Mouse (Mus musculus): ENCODE results near the gene Mavs. TPM values are rescaled to one million over a fixed set of nuclear protein-coding genes. Genes with fewer than 3 reads are reported as not detected.

Gene Mavs
- polyA plus RNA-seq, 1 experiment = 23.1 TPM

DNA sequence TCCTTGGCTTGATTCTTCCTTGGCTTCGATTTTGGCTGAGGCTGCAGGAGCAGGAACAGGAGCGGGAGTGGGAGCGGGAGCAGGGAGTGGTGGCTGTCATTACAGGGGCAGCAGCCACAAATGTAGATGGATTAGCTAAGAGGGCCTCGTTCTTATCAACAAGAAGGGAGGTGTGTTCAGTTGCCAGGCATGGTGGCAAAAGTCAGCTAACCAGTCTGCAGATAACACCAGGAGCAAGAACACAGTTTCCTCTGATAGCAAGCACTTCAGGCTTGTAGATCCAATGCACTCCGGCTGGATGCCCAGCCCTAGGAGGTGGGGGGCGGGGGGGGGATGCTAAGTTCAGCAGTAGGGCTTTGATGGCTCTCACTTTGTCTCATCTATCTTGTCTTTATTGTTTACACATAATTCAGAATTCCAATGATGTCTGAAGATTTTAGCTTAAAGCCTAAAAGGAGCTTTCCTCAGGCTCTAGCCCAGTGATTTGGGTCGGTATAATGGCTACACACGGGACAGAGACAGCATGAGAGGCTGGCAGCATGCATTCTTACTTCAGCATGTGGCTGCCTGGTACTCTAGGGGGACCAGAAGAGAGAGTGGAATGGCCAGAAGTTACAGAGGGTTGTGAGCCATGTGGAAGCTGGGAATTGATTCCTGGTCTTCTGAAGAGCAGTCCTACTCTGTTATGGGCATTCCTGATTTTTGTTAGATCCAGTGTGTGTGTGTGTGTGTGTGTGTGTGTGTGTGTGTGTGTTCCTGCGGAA is 26.9 kb downstream of the Mavs start:
- no peak overlapping the region for H3K4me3 ChIP-seq (ENCODE audit: insufficient read depth, low read length)
- H3K4me1 ChIP-seq (ENCODE audit: control insufficient read depth, insufficient read depth, low read length) = peaks cover 3% of the 10 kb centered on the region; the same call in 1 of the 2 replicates
- no peak for TF ChIP-seq POLR2A (IDR thresholded peaks at IDR 0.05; ENCODE audit: low read depth, low read length)
- no peak overlapping the region for H3K27ac ChIP-seq (ENCODE audit: insufficient read depth, low read length)

DNA sequence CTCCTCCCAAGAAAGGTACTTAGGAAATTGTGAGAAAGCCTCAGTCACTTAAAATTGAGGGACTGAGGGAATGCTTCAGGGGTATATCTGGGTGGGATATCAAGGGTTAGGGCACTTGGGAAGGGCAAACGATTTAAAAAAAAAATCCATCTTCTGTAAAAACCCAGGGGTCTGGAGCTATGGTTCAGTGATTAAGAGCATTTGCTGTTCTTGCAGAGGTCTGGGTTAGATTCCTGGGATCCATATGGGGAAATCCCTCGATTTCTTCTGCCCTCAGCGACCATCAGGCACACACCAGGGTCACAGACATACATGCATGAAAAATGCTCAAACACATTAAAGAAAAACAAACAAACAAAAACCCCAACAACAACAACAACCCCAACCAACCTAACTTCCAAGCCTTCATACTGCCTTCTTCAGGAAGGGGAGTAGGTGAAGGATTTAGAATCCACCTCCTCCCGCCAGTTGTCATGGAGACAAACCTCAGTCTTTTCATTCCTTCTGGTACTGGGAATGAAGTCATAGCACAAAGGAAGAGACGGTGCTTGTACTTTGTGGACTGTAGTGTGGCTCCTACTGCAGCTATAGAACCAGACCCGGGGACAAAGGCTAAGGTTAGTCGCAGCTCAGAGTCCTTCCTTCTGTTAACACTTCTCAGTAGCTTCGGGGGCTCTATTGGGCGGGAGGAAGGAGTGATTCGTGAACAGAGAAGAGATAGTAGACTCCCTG is 27.8 kb downstream of the Mavs start:
- H3K4me3 ChIP-seq (ENCODE audit: insufficient read depth, low read length) = peak overlapping the region; percentile 69
- peak overlapping the region; percentile 91 for H3K27ac ChIP-seq (ENCODE audit: insufficient read depth, low read length)
- peaks cover 3% of the 10 kb centered on the region; the same call in 1 of the 2 replicates for H3K4me1 ChIP-seq (ENCODE audit: control insufficient read depth, insufficient read depth, low read length)
- TF ChIP-seq POLR2A (IDR thresholded peaks at IDR 0.05; ENCODE audit: low read depth, low read length) (no peak), CTCF (IDR thresholded peaks at IDR 0.05; ENCODE audit: borderline replicate concordance, insufficient read depth, low read length) (no peak)

DNA sequence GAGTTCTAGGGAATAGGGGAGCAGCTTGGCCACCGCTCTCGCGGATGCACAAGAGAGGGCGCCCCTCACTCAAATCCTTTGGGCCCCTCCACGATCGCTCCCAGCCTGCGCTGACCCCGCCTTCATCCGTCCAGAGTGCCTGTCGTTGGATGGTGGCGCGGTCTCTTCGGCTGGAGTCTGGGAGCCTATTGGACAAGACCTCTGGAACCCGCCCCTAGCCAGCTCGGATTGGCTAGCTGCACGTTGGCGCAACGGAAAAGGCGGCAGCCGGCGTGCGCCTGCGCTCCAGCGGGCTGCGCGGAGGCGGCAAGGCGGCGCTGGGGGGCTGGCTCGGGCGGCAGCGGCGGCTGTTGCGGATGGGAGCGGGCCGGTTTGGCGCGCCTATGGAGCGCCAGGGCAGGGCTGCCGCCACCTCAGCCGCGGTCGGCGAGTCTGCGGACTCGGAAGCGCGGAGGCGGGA is 28.4 kb downstream of the Mavs start, which contains the start of gene Pank2:
Gene Pank2 (plus strand): TSS at position 283 of the 460 bp plus-strand sequence.
- Histone ChIP-seq H3K27ac (ENCODE audit: insufficient read depth, low read length) (peak within 1 kb of the TSS; percentile 94), H3K4me1 (ENCODE audit: control insufficient read depth, insufficient read depth, low read length) (peaks cover 3% of the 10 kb centered on the region; the same call in 1 of the 2 replicates), H3K4me3 (ENCODE audit: insufficient read depth, low read length) (peak within 1 kb of the TSS; percentile 81)
- peak; percentile 64 for TF ChIP-seq POLR2A (IDR thresholded peaks at IDR 0.05; ENCODE audit: low read depth, low read length)
- TF ChIP-seq CTCF (IDR thresholded peaks at IDR 0.05; ENCODE audit: borderline replicate concordance, insufficient read depth, low read length) = no peak

DNA sequence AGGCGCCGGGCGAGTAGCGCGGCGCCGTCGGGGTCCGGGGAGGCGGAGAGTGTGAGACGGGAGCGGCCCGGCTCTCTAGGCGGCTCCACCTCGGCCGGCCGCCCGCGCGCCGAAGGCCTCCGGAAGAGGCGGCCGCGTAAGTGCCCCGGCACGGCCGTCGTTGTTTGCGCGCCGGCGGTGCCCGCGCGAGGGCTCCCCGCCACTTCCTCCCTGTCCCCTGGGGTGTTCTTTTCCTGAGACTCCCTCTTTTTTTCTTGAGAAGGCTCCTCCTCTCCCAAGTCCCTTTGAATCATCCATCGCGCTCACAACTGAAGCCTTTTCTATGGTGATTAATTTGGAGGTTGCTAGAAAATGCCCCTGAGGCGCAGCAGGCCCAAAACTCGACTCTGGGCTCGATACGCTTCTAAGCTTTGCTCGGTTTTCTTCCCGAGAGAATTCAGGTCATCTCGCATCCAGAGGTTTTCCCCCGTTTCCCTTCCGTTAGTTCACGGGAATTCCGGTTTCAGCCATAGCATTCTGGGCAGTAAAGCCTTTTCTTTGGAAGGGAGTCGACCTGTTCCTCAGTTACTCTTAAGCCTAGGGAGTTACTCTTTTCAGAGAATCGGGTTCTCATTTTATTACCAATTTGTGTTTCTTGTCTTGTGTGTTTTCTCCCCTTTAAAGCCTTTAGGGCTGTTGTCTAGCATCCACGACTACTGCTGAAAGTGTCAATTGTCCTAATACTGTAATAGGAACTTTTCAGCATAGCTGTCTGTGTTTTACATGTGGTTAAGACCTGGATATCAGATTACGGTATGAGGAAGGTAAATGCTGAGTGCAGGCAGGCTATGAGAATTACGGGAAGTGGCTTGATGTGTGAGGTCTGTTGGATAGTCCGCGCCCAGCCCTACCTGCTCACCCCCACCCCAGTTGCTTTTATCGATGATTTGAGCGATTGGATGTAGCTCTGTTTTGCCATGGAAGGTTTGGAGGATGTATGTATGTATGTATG is 29.1 kb downstream of the Mavs start:
- H3K4me3 ChIP-seq (ENCODE audit: insufficient read depth, low read length) = peak overlapping the region; percentile 81
- TF ChIP-seq CTCF (IDR thresholded peaks at IDR 0.05; ENCODE audit: borderline replicate concordance, insufficient read depth, low read length) (no peak), POLR2A (IDR thresholded peaks at IDR 0.05; ENCODE audit: low read depth, low read length) (peak; percentile 17; the same call in 1 of the 2 replicates)
- H3K27ac ChIP-seq (ENCODE audit: insufficient read depth, low read length) = peak overlapping the region; percentile 94
- peaks cover 3% of the 10 kb centered on the region; the same call in 1 of the 2 replicates for H3K4me1 ChIP-seq (ENCODE audit: control insufficient read depth, insufficient read depth, low read length)

DNA sequence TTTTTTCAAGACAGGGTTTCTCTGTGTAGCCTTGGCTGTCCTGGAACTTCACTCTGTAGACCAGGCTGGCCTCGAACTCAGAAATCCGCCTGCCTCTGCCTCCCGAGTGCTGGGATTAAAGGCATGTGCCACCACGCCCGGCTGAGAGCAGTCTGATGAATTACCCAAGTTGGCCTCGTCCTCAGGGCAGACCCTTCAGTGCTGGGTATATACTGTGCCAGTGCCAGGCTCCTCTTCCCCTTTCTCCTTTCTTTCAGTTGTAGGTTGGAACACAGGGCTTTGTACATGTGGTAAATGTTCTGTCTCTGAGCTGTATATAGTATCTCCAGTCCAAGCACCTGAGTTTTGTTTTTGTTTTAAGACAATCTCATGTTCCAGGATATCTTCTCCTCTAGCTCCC is 30.2 kb downstream of the Mavs start:
- no peak for TF ChIP-seq POLR2A (IDR thresholded peaks at IDR 0.05; ENCODE audit: low read depth, low read length)
- no peak for TF ChIP-seq CTCF (IDR thresholded peaks at IDR 0.05; ENCODE audit: borderline replicate concordance, insufficient read depth, low read length)
- H3K4me1 ChIP-seq (ENCODE audit: control insufficient read depth, insufficient read depth, low read length) = peaks cover 3% of the 10 kb centered on the region; the same call in 1 of the 2 replicates
- no peak overlapping the region for H3K27ac ChIP-seq (ENCODE audit: insufficient read depth, low read length)

DNA sequence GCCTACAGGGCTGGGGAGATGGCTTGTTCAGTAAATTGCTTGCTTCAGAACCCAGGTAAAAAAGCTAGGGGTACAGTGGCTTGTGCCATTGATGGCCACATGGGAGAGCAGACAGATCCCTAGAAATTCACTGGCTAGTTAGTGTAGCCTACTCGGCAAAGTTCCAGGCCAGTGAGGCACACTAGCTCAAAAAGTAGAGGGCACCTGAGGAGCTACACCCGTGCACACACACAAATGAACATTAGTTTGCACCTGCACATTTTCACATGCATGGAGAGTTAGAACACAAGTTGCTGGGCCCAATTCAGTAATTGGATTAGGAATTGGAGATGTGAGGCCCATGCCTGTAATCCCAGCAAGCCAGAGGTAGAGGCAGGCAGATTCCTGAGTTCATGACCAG is 31.2 kb downstream of the Mavs start:
- no peak overlapping the region; the same call in 1 of the 2 replicates for H3K4me3 ChIP-seq (ENCODE audit: insufficient read depth, low read length)
- TF ChIP-seq CTCF (IDR thresholded peaks at IDR 0.05; ENCODE audit: borderline replicate concordance, insufficient read depth, low read length) = no peak
- H3K27ac ChIP-seq (ENCODE audit: insufficient read depth, low read length) = no peak overlapping the region
- peaks cover 3% of the 10 kb centered on the region; the same call in 1 of the 2 replicates for H3K4me1 ChIP-seq (ENCODE audit: control insufficient read depth, insufficient read depth, low read length)

More for the DNA sequence above, 30.2 kb downstream of the Mavs start:
- peak overlapping the region; percentile 44 for H3K4me3 ChIP-seq (ENCODE audit: insufficient read depth, low read length)

DNA sequence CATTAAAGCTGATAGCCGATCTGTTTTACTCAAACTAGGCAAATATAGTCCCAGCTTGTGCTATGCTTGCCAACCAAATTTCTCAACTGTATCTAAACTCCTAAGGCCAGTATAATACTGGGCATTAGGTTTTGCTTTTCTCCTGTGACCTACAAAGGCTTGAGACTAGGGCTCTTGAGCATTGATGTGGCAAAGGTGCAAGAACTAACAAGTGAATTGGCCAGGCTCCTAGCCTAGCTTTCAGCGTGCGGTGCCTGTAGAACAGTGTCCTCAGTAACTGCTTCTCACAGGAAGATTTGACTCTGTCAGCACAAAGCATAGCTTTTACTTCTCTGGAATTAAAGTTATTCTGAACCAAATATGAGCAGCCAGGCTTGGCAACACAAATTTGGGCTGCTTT is 41.6 kb downstream of the Mavs start:
- no peak overlapping the region for H3K27ac ChIP-seq (ENCODE audit: insufficient read depth, low read length)
- no peaks in the 10 kb centered on the region for H3K4me1 ChIP-seq (ENCODE audit: control insufficient read depth, insufficient read depth, low read length)
- no peak overlapping the region for H3K4me3 ChIP-seq (ENCODE audit: insufficient read depth, low read length)
- TF ChIP-seq CTCF (IDR thresholded peaks at IDR 0.05; ENCODE audit: borderline replicate concordance, insufficient read depth, low read length) (no peak), POLR2A (IDR thresholded peaks at IDR 0.05; ENCODE audit: low read depth, low read length) (no peak)

DNA sequence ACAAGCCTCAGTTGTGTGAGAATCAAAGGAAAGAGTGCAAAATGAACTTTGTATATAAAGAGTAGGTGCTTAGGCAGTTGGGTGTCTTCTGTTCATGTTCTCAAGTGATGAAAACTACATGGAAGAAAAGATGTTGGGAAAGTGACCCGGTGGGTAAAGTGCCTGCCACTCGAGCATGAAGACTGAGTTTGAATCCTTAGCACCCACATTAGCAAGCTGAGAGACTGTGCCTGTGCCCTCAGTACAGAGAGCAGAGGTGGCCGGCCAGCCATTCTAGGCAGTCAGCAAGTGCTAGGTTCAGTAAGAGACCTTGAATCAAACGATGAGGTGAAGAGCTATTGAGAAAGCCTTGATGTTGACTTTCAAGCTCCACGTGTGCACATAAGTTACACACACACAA is 42.9 kb downstream of the Mavs start:
- Histone ChIP-seq H3K4me1 (ENCODE audit: control insufficient read depth, insufficient read depth, low read length) (no peaks in the 10 kb centered on the region), H3K27ac (ENCODE audit: insufficient read depth, low read length) (no peak overlapping the region), H3K4me3 (ENCODE audit: insufficient read depth, low read length) (no peak overlapping the region)
- TF ChIP-seq CTCF (IDR thresholded peaks at IDR 0.05; ENCODE audit: borderline replicate concordance, insufficient read depth, low read length) (no peak), POLR2A (IDR thresholded peaks at IDR 0.05; ENCODE audit: low read depth, low read length) (no peak)

DNA sequence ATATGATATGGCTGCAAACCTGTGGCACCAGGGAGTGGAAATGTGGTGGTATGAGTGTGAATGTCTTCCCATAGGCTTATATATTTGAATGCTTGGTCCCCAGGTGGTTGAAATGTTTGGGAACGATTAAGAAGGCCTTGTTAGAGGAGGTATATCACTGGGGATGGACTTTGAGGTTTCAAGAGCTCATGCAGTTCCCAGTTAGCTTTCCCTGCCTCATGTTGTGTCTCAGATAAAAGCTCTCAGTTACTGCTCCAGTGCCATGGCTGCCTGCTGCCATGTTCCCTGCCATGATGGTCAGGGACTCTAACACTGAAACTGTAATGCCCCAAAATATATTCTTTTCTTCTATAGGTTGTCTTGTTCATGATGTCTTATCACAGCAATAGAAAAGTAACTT is 47.7 kb downstream of the Mavs start:
- TF ChIP-seq POLR2A (IDR thresholded peaks at IDR 0.05; ENCODE audit: low read depth, low read length) (no peak), CTCF (IDR thresholded peaks at IDR 0.05; ENCODE audit: borderline replicate concordance, insufficient read depth, low read length) (no peak)
- no peak overlapping the region for H3K4me3 ChIP-seq (ENCODE audit: insufficient read depth, low read length)

More for the DNA sequence above, 47.7 kb downstream of the Mavs start:
- no peaks in the 10 kb centered on the region for H3K4me1 ChIP-seq (ENCODE audit: control insufficient read depth, insufficient read depth, low read length)
- H3K27ac ChIP-seq (ENCODE audit: insufficient read depth, low read length) = no peak overlapping the region
